Mouse (Mus musculus) kidney, embryonic 16.5 days (tissue): ENCODE measurements around the gene Hectd3. TPM values are rescaled to one million over a fixed set of nuclear protein-coding genes. Genes with fewer than 3 reads are reported as not detected.

Experiments used
- ATAC-seq: fragments of 200-750 bp; cut with Nextera tagmentation; 2 replicates; pipeline ENCODE4 v1.8.0; 2017; ENCODE audit warnings: moderate TSS enrichment; ENCODE audit not compliant: low FRiP score, low TSS enrichment
- H3K27ac ChIP-seq: fragments of 300-500 bp; sonication (generic); 2 replicates; pipeline ENCODE4 v1.5.1; 2014; ENCODE audit warnings: low read length
- H3K27me3 ChIP-seq: fragments of 300-500 bp; sonication (generic); 2 replicates; pipeline ENCODE4 v1.6.1; 2014; ENCODE audit warnings: low read length, control low read depth, mixed read lengths; ENCODE audit not compliant: insufficient read depth
- H3K36me3 ChIP-seq: fragments of 300-500 bp; sonication (generic); 2 replicates; pipeline ENCODE4 v1.6.1; 2014; ENCODE audit warnings: low read length, control low read depth, mixed read lengths; ENCODE audit not compliant: insufficient read depth
- H3K4me1 ChIP-seq: fragments of 300-500 bp; sonication (generic); 2 replicates; pipeline ENCODE4 v1.6.1; 2014; ENCODE audit warnings: low read length, control low read depth, mixed read lengths; ENCODE audit not compliant: insufficient read depth
- H3K4me2 ChIP-seq: fragments of 300-500 bp; sonication (generic); replicated peaks from 2 replicates; pipeline ENCODE4 v1.6.1; 2014; ENCODE audit warnings: low read depth, low read length
- H3K4me3 ChIP-seq: fragments of 300-500 bp; sonication (generic); 2 replicates; pipeline ENCODE4 v1.5.1; 2014; ENCODE audit warnings: mild to moderate bottlenecking, low read length
- H3K9ac ChIP-seq: fragments of 300-500 bp; sonication (generic); replicated peaks from 2 replicates; pipeline ENCODE4 v1.6.1; 2014; ENCODE audit warnings: low read length
- H3K9me3 ChIP-seq: fragments of 300-500 bp; sonication (generic); 2 replicates; pipeline ENCODE4 v1.6.1; 2016; ENCODE audit warnings: low read length, control low read depth
- WGBS: fragments of 180-500 bp; shearing (Covaris S2); extraction: QIAGEN DNeasy Blood & Tissue Kit; methylation state at CpG from one replicate; pipeline ENCODE4 v1.1.7; 2014; 5-methylcytosine and 5-hydroxymethylcytosine counted together
- polyA plus RNA-seq: library from polyadenylated mRNA; unstranded; fragments of >200 nt; fragmentation: Nextera tagmentation; extraction: Ambion mirVana; gene quantifications from 2 replicates; pipeline ENCODE4 v1.2.1, GENCODE M21; 2015

Hectd3 gene
- 11.5 and 12.4 TPM in 2 replicates for polyA plus RNA-seq

DNA sequence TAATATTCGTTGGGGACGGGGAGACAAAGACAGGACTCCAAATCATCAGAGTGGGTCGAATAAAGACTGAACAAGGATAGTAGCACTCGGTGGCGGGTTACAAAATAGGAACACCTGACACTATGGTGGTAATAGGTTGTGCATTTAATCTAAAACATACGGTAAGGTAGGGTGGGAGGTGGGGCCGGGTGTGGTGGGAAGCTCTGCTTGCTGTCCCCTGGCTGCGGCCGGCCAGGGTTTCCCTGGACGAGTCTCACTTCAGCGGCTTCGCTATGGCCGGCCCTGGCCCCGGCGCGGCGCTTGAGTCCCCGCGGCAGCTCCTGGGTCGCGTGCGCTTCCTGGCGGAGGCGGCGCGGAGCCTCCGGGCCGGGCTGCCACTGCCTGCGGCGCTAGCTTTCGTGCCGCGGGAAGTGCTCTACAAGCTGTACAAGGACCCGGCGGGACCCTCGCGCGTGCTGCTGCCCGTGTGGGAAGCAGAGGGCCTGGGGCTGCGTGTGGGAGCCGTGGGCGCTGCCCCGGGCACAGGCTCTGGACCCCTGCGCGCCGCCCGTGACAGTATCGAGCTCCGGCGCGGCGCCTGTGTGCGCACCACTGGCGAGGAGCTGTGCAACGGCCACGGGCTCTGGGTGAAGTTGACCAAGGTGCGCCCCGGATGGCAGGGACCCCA lies at the start of gene Hectd3:
Gene Hectd3 (plus strand): TSS at position 187 of the 667 bp plus-strand sequence.
- peak; percentile 73 for ATAC-seq
- Histone ChIP-seq H3K4me3 (peak within 1 kb of the TSS; percentile 89), H3K4me1 (peaks cover 23% of the 10 kb centered on the region), H3K27ac (peak within 1 kb of the TSS; percentile 75), H3K9me3 (no peaks in the 10 kb centered on the region), H3K9ac (peak within 1 kb of the TSS; percentile 83), H3K4me2 (peak within 1 kb of the TSS; percentile 98), H3K36me3 (peaks cover 9% of the 10 kb centered on the region; the same call in 1 of the 2 replicates), H3K27me3 (no peaks in the 10 kb centered on the region)
- WGBS, result under 1% methylated on average over 58 of the region's 58 CpGs

DNA sequence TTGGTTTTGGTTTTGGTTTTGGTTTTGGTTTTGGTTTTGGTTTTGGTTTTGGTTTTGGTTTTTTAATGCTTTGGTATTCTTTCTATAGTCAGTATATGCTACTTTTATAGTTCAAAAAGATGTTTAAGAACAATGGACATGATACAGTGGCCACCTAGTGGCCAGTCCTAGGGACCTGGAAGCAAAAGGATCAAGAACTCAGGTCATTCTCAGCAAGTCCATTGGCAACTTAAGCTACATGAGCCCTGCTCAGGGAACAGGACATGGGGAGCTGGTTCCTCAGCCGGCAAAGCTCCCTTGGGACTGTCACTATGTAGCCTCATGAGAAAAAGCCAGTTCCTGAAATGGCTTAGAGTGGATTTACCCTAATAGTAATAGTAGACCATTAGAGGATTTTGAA lies 43.5 kb upstream of the Hectd3 start:
- no peak for ATAC-seq
- no peaks in the 10 kb centered on the region for H3K36me3 ChIP-seq
- H3K27me3 ChIP-seq, result no peaks in the 10 kb centered on the region
- H3K4me3 ChIP-seq, result no peak overlapping the region
- no peaks in the 10 kb centered on the region for H3K4me1 ChIP-seq
- WGBS, result 30% methylated on average over 1 of the region's 1 CpGs
- no peak overlapping the region for H3K4me2 ChIP-seq
- H3K9me3 ChIP-seq, result no peaks in the 10 kb centered on the region
- no peak overlapping the region for H3K9ac ChIP-seq
- no peak overlapping the region for H3K27ac ChIP-seq

DNA sequence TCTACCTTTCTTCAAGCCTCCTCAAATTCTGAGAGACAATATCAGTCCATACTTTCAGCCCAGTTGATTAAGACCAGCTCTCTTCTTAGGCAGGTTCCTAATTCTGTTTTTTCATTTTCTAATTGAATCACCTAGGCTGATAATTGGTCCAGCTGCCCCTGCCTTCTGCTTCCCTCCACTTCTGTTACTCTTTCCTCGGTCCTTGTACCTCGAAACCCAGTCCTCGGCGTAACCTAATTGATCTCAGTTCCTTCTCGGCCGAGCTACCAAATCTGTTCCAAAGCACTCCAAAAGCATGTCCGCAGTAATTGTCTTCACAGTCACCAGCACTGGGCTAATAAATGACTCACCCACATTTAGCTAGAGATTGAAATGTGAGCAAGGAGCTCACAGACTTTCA lies 40.2 kb upstream of the Hectd3 start:
- H3K27me3 ChIP-seq, result no peaks in the 10 kb centered on the region
- no peak overlapping the region for H3K4me2 ChIP-seq
- ATAC-seq, result no peak
- no peak overlapping the region for H3K4me3 ChIP-seq
- no peaks in the 10 kb centered on the region for H3K4me1 ChIP-seq
- H3K27ac ChIP-seq, result no peak overlapping the region
- no peaks in the 10 kb centered on the region for H3K36me3 ChIP-seq
- H3K9ac ChIP-seq, result no peak overlapping the region
- WGBS, result 77% methylated on average over 7 of the region's 7 CpGs
- no peaks in the 10 kb centered on the region for H3K9me3 ChIP-seq

DNA sequence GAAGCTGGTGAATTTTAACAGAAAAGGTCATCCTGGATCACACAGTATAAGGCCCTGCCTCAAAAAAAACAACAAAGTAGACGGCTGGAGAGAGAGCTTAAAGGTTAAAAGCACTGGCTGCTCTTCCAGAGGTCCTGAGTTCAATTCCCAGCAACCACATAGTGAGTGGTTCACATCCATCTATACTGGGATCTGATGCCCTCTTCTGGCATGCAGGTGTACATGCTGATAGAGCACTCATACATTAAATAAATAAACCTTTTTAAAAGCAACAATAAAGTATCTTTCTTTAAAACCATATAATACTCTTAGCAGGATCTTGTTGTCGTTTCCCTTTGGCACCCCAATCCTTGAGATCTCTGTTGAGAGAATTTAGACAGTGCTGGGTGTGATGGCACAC lies 18.6 kb upstream of the Hectd3 start:
- ATAC-seq, result no peak
- H3K9me3 ChIP-seq, result no peaks in the 10 kb centered on the region
- no peak overlapping the region for H3K4me2 ChIP-seq
- 52% methylated on average over 2 of the region's 2 CpGs for WGBS
- no peak overlapping the region for H3K9ac ChIP-seq
- peaks cover 11% of the 10 kb centered on the region; the same call in 1 of the 2 replicates for H3K36me3 ChIP-seq
- H3K27me3 ChIP-seq, result no peaks in the 10 kb centered on the region
- no peaks in the 10 kb centered on the region for H3K4me1 ChIP-seq
- H3K27ac ChIP-seq, result no peak overlapping the region
- H3K4me3 ChIP-seq, result no peak overlapping the region

DNA sequence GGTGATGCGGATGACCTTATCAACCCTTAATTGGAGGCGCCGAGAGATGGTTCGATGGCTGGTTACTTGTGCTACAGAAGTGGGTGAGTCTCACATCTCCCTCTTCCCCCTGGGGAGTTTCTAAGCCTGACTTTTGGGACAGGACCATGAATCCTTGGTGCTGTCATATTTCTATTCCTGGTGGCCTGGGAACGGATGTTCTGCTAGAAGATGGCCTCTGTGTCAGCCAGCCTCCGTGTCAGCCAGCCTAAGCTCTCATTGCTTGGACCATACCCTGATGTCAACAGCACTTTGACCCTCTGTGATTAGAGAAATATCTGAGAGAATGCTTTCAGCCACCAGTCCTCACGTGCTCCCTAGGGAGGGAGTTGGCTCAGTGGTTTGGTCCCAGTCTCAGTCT lies 9.4 kb upstream of the Hectd3 start:
- ATAC-seq, result no peak
- H3K4me2 ChIP-seq, result no peak overlapping the region
- H3K4me1 ChIP-seq, result no peaks in the 10 kb centered on the region
- WGBS, result 88% methylated on average over 7 of the region's 7 CpGs
- no peak overlapping the region for H3K4me3 ChIP-seq
- H3K27me3 ChIP-seq, result no peaks in the 10 kb centered on the region
- H3K9me3 ChIP-seq, result no peaks in the 10 kb centered on the region
- H3K36me3 ChIP-seq, result peaks cover 3% of the 10 kb centered on the region; the same call in 1 of the 2 replicates
- no peak overlapping the region for H3K9ac ChIP-seq
- no peak overlapping the region for H3K27ac ChIP-seq

DNA sequence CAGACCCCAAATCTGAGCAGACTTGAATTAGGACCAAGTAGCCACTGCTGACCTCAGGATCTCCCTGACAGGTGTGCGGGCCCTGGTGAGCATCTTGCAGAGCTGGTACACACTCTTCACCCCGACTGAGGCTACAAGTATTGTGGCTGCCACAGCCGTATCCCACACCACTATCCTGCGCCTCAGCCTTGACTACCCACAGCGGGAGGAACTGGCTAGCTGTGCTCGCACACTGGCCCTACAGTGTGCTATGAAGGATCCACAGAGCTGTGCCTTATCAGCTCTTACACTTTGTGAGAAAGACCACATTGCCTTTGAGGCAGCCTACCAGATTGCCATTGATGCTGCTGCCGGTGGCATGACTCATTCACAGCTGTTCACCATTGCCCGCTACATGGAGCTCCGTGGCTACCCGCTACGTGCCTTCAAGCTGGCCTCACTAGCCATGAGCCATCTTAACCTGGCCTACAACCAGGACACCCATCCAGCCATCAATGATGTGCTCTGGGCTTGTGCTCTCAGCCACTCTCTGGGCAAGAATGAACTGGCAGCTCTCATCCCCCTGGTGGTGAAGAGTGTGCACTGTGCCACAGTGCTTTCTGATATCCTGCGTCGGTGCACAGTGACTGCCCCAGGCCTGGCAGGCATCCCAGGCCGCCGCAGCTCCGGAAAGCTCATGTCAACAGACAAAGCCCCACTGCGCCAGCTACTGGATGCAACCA lies 8.6 kb upstream of the Hectd3 start:
- Histone ChIP-seq H3K9ac (no peak overlapping the region), H3K4me3 (no peak overlapping the region), H3K27me3 (no peaks in the 10 kb centered on the region), H3K27ac (no peak overlapping the region), H3K36me3 (peaks cover 3% of the 10 kb centered on the region; the same call in 1 of the 2 replicates), H3K9me3 (no peaks in the 10 kb centered on the region), H3K4me1 (no peaks in the 10 kb centered on the region), H3K4me2 (no peak overlapping the region)
- WGBS, result 67% methylated on average over 17 of the region's 17 CpGs
- peak; percentile 65 for ATAC-seq

DNA sequence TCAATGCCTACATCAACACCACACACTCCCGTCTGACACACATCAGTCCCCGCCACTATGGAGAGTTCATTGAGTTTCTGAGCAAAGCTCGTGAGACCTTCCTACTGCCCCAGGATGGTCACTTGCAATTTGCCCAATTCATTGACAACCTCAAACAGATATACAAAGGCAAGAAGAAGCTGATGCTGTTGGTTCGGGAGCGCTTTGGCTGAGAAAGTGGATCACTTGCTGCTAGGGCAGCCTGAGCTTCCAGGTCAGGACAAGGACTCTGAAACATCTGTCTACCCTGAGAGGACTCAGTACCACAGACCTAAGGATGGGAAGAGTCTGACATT lies 8.0 kb upstream of the Hectd3 start:
- no peaks in the 10 kb centered on the region for H3K4me1 ChIP-seq
- no peak for ATAC-seq
- H3K4me2 ChIP-seq, result no peak overlapping the region
- H3K9me3 ChIP-seq, result no peaks in the 10 kb centered on the region
- WGBS, result 73% methylated on average over 5 of the region's 5 CpGs
- no peaks in the 10 kb centered on the region for H3K27me3 ChIP-seq
- H3K4me3 ChIP-seq, result no peak overlapping the region
- no peak overlapping the region for H3K27ac ChIP-seq
- no peak overlapping the region for H3K9ac ChIP-seq
- peaks cover 3% of the 10 kb centered on the region; the same call in 1 of the 2 replicates for H3K36me3 ChIP-seq

DNA sequence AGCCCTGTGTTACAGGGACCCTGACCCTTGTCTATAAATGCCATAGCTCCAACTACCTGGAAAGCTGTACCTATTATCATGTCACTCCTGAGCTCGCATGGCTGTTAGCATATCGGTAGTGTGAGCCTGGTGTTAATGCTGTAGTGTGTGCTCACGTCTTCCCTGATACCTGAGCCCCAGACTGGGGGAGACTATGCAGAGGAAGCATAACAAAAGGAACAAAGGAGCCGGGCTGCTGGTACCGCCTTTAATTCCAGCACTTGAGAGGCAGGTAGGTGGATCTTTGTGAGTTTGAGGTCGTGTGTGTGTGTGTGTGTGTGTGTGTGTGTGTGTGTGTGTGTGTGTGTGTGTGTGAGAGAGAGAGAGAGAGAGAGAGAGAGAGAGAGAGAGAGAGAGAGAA lies 5.4 kb upstream of the Hectd3 start:
- Histone ChIP-seq H3K27ac (no peak overlapping the region), H3K4me3 (no peak overlapping the region), H3K4me2 (no peak overlapping the region), H3K4me1 (peaks cover 13% of the 10 kb centered on the region), H3K36me3 (peaks cover 3% of the 10 kb centered on the region; the same call in 1 of the 2 replicates), H3K9ac (no peak overlapping the region), H3K27me3 (no peaks in the 10 kb centered on the region), H3K9me3 (no peaks in the 10 kb centered on the region)
- WGBS, result 63% methylated on average over 6 of the region's 6 CpGs
- no peak for ATAC-seq

DNA sequence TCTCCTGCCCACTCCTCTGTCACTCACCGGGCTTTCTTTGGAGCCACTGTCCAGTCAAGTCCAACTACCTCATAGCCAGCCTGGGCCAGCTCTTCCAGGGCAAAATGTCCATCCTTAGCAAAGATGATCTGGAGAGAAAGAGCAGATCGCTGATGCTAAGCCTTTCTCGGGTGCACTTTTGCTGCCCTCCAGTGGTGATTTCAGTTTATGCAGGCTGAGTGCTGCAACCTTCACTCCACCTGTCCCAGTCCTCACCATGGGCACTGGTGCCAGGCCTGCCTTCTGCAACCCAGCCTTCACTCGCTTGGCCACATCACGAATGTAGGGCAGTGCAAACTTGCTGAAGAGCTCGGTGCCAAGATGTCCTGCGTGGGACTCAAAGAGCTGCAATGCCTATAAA lies 3.8 kb upstream of the Hectd3 start:
- ATAC-seq, result no peak
- H3K36me3 ChIP-seq, result peaks cover 3% of the 10 kb centered on the region; the same call in 1 of the 2 replicates
- no peak overlapping the region for H3K4me2 ChIP-seq
- no peaks in the 10 kb centered on the region for H3K27me3 ChIP-seq
- H3K4me1 ChIP-seq, result peaks cover 23% of the 10 kb centered on the region
- no peak overlapping the region for H3K9ac ChIP-seq
- H3K27ac ChIP-seq, result no peak overlapping the region
- 15% methylated on average over 7 of the region's 7 CpGs for WGBS
- no peak overlapping the region for H3K4me3 ChIP-seq
- H3K9me3 ChIP-seq, result no peaks in the 10 kb centered on the region
